In genomic region chr15:95108626-95109025, GRCm38 (mm10) we compare ENCODE assay signal across 17 mouse cellular contexts.
"Had no signal": no experiment of that assay in that cellular context is flagged by ENCODE, and none has a peak within 500 bp of the region (broad histone marks: within the 10 kb centered on the region; RNA-seq: fewer than 3 reads in every experiment).

No protein-coding gene starts in this region.

- ATAC-seq: liver, embryonic 12.5 days; liver, postnatal 0 days; lung, postnatal 0 days; midbrain, embryonic 13.5 days; midbrain, embryonic 15.5 days; midbrain, embryonic 16.5 days had no signal

- DNase-seq: left cerebral cortex, postnatal 4 days; liver; liver, embryonic 13.5 days; liver, postnatal 0 days; lung, adult 18-20 months; lung, adult 2 months; lung, embryonic 14.5 days; lung, postnatal 10 days; lung, postnatal 14 days; lung, postnatal 36 days; lung, postnatal 4 days; midbrain, embryonic 14.5 days had no signal
